Mouse (Mus musculus): ENCODE data around the gene Serping1. TPM values are rescaled to one million over a fixed set of nuclear protein-coding genes. Genes with fewer than 3 reads are reported as not detected.

Serping1 gene
- total RNA-seq, 2 experiments from 2014 or later = 79.2 to 110 TPM

GRCm38 (mm10) chr2:84783315-84783714, 8.1 kb upstream of the Serping1 start:
- DNase-seq = no peak

DNA sequence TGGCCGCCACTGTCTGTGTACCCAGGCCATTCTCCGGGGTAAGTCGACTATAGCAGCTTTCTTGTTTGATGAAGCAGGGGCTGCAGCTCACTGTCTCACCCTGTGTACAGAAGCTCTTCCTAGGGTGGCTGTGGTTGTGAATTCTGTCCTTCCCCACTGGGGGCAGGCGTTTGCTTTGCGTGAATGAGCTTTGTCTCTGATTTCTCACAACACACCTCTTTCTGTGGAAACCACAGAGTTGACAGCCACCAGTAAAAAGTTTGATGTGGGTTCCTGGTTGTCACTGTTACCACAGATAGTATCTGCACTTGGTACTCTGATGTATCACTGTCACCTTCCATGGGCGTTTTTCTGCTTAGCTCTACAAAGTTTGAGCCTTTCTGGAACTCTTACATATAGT, 4.0 kb upstream of the Serping1 start:
- DNase-seq = no peak

DNA sequence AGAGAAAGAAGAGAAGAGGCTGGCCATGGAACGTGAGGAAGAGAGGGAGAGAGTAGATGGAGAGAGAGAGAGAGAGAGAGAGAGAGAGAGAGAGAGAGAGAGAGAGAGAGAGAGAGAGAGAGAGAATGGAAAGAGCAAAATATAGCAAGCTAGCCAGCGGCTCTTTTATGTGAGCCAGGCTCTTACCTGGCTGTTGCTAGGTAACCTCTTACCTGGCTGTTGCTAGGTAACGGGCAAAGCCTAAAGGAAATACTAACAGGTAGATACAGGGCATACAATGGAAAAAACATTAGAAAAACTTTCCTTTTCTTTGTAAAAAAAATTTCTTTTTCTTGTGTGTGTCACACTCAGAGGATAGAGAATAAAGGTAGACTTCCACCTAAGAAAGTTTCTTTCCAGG, 2.5 kb upstream of the Serping1 start:
- no peak for DNase-seq

DNA sequence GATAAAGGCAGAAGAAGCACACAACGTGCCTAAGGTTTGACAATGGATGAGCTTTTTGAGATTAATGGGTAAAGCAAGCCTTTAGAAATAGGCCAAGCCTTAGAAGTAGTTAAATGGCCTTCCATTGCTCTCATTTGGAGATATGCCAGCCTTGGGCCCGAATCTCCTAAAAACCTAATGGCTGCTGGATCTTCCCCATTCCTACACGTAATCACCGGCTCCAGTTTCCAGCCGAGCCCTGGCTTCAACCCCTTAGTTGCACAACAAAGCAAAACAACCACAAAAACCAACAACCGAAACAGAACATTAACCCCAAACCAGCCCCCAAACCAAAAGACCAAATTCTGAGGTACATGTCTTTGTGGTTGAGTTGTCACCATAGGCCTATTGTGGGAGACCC, 421 bp upstream of the Serping1 start:
- DNase-seq = peak; percentile 16

DNA sequence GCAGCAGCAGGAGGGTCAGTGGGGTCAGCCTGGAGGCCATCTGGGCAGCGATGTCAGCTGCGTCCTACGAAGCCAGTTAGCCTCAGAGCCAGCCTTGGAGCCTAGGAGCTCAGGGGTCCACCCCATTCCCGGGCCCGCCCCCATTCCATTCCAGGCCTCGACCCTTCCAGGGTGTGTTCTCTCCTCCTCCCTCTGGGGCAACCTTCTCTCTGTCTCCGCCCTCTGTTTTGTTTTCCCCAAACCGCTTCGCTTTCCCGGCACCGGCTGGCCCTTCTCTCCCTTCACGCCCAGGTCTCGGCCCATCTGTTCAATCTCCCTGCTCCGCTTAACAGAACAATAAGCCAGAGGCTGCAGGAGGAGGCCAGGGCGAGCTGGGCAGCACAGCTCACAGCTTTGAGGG, 493 bp downstream of the Serping1 start:
- peak; percentile 51 for DNase-seq

GRCm38 (mm10) chr2:84773195-84773594, 2.0 kb downstream of the Serping1 start:
- no peak for DNase-seq

DNA sequence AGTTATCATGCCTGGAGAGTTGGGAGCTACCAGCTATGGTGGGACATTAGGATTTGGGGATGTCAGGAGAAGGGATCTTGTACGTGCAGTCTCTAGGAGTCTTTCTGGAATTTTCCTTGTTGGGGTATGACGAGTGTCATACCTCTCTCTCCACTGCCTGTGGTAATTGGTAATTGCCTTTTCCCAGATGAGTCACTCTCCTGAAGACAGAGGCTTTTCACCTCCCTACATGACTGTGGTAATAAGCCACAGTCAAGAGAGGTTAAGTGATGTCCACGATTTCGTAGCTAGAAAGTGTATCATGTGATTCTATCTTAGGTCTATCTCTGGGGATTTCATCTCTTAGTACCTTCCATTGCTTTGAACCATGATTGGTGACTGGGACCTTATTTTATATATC, 2.8 kb downstream of the Serping1 start:
- no peak for DNase-seq

GRCm38 (mm10) chr2:84770501-84770900, 4.7 kb downstream of the Serping1 start:
- peak; percentile 18 for DNase-seq

DNA sequence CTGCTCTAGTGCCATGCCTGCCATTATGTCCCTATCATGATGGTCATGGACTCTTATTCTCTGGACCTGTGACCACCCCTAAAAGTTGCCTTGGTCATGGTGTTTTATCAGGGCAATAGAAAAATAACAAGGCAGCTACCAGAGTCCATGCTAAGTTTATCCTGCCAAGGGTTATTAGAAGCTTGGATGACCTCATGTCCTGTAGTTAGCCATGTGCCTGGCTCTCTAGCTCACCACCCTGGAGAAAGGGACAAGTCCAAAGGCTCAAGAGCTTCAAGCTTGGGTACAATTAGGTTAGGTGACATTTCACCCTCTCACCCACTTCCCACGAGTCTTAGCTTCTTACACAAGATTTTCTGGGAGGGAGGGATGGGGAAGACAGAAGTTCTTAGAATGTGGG, 12.4 kb downstream of the Serping1 start:
- no peak for DNase-seq

DNA sequence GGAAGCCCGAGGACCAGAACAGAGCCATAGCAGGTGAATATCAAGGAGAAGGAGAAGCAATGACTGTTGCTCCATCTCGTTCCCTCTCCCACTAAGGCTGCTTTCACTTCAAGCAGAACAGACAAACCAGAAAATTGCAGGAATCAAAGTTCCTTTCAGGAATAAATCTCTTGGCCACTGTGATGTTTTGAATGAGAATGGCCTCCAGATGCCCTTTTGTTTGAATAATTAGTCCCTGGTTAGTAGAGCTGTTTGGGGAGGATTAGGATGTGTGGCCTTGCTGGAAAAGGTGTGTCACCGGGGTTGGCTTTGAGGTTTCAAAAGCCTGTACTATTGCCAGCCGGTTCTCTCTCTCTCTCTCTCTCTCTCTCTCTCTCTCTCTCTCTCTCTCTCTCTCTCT, 12.9 kb downstream of the Serping1 start:
- DNase-seq = no peak

DNA sequence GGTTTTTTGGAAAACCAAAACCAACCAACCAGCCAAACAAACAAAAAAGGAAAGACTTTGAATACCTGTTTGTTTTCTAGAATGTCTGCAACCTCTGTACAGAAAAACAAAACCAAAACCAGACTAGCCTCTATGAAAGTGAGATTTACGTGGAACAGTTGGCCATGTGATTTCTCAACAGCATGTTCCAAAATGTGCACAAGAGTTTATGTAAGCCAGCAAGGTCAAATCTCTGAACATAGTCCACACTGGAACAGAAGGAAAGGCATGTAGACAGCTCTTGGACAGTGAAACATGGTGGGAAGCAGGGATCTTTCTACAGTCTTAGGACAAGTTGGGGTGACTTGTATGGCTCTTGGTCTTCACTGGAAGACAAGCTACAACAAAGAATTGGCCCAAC, 13.4 kb downstream of the Serping1 start:
- DNase-seq = peak; percentile 18

GRCm38 (mm10) chr2:84761309-84761708, 13.9 kb downstream of the Serping1 start:
- no peak for DNase-seq

GRCm38 (mm10) chr2:84760777-84761176, 14.5 kb downstream of the Serping1 start:
- no peak for DNase-seq

- DNase-seq = peak; percentile 63
Observed at GRCm38 (mm10) chr2:84758542-84759127, 16.6 kb downstream of the Serping1 start.

GRCm38 (mm10) chr2:84757026-84757682, 18.1 kb downstream of the Serping1 start:
- DNase-seq = no peak

DNA sequence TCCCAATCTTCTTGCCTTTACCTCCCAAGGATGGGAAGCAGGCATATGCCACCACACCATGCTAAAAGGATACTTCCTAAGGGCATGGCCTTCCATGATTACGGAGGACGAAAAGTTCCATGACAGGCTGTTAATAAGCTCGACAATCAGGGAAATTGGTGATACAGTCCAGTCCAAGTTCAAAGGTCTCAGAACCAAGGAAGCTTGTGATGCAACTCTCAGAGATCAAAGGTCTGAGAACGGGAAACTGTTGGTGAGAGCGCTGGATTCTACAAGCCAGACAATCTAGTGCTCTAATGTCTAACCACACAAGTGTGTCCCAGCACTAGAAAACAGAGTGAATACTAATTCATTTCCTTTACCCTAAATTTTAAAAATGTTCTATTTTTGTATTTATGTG, 19.0 kb downstream of the Serping1 start:
- no peak for DNase-seq

GRCm38 (mm10) chr2:84750115-84750514, 25.1 kb downstream of the Serping1 start:
- no peak for DNase-seq

GRCm38 (mm10) chr2:84744126-84744525, 31.1 kb downstream of the Serping1 start:
- no peak for DNase-seq

DNA sequence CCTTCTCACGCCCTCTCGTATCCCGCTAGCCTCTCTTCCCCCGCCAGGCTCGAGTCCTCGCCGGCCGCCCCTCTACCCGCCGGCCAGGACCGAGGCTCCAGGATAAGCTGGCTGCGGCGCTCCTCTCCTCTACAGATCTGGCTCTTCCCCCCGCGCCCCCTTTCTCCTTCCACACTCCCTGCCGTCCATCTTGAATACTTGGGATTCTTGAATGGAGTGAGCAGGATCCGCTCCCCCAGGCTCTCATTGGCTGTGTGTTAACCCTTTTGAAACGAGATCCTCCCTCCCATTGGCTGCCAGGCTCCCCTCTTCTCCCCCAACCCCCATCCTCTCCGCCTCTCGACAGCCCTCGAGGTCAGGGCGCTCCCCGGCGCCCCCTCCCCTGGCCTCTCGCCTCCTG, 31.7 kb downstream of the Serping1 start, which contains the start of gene Gm19426:
Gm19426 (minus strand) TSS at position 95 of the 400 bp plus-strand sequence.
- peak; percentile 85 for DNase-seq

- DNase-seq = peak; percentile 54
Observed at GRCm38 (mm10) chr2:84742451-84743283, 32.6 kb downstream of the Serping1 start.

- DNase-seq = peak; percentile 47
Observed at GRCm38 (mm10) chr2:84741841-84742450, 33.3 kb downstream of the Serping1 start.

DNA sequence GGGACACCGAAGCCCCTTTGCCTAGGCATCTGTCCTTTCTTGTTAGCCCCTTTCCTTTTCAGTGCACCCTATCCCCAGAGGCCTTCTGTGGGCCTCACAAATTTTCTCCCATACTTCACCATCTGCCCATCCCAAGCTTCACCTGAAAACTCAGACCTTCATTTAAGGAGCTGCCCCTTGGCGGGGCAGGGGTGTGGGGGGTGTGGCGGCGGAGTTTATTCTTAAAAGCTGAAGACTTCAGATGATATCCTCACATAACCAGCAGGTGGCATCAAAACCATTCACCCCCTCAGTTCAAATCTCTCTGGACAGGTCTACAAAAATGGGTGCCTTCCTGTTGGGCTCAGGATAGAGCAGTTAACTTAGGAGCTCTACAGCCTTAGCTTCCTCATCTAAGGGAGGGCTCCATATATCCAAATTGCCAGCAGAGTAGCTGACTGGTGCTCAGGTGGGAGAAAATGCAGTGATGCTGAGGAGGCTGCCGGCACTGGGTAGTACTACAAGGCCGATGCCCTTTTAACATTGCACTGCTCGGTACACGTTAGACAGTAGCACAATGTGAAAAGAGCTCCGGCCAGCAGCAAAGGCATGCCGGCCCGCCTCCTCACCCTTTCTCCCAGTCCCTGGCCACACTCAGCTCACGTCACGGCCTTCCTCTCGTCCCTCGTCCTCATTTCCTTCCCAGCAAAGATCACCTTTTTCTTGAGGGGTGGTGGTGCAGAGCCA, 34.5 kb downstream of the Serping1 start:
- DNase-seq = peak; percentile 28
